Mouse (Mus musculus) kidney, embryonic 14.5 days (tissue): Measurements from ENCODE around the gene Tbx5. TPM values are rescaled to one million over a fixed set of nuclear protein-coding genes. Genes with fewer than 3 reads are reported as not detected.
"Not testable (repeated sequence)": the region's sequence is repeated elsewhere in the genome, so short reads cannot be mapped to it uniquely, and the experiment has no call there.

Source experiments
- ATAC-seq: fragments of 200-750 bp; cut with Nextera tagmentation; 2 replicates; pipeline ENCODE4 v1.8.0; 2017; ENCODE audit warnings: moderate number of reproducible peaks, mild to moderate bottlenecking, moderate TSS enrichment, moderate library complexity; ENCODE audit not compliant: low FRiP score, low TSS enrichment
- H3K27ac ChIP-seq: fragments of 300-500 bp; sonication (generic); 2 replicates; pipeline ENCODE4 v1.5.1; 2014; ENCODE audit warnings: low read depth, mild to moderate bottlenecking, low read length, moderate library complexity, mixed read lengths
- H3K27me3 ChIP-seq: fragments of 300-500 bp; sonication (generic); 2 replicates; pipeline ENCODE4 v1.6.1; 2014; ENCODE audit warnings: mild to moderate bottlenecking, low read length; ENCODE audit not compliant: control insufficient read depth, insufficient read depth
- H3K36me3 ChIP-seq: fragments of 300-500 bp; sonication (generic); 2 replicates; pipeline ENCODE4 v1.6.1; 2014; ENCODE audit warnings: low read length, mixed read lengths; ENCODE audit not compliant: control insufficient read depth, insufficient read depth
- H3K4me1 ChIP-seq: fragments of 300-500 bp; sonication (generic); 2 replicates; pipeline ENCODE4 v1.6.1; 2014; ENCODE audit warnings: low read length, mixed read lengths; ENCODE audit not compliant: control insufficient read depth, insufficient read depth
- H3K4me2 ChIP-seq: fragments of 300-500 bp; sonication (generic); replicated peaks from 2 replicates; pipeline ENCODE4 v1.6.1; 2014; ENCODE audit warnings: low read depth, mild to moderate bottlenecking, low read length
- H3K4me3 ChIP-seq: fragments of 300-500 bp; sonication (generic); 2 replicates; pipeline ENCODE4 v1.5.1; 2014; ENCODE audit warnings: mild to moderate bottlenecking, low read length
- H3K9ac ChIP-seq: fragments of 300-500 bp; sonication (generic); 2 replicates; pipeline ENCODE4 v1.6.1; 2014; ENCODE audit warnings: low read depth, mild to moderate bottlenecking, low read length, moderate library complexity
- H3K9me3 ChIP-seq: fragments of 300-500 bp; sonication (generic); 2 replicates; pipeline ENCODE4 v1.6.1; 2016; ENCODE audit warnings: low read length; ENCODE audit not compliant: control insufficient read depth
- WGBS: fragments of 180-500 bp; shearing (Covaris S2); extraction: QIAGEN DNeasy Blood & Tissue Kit; methylation state at CpG from one replicate; pipeline ENCODE4 v1.1.7; 2014; 5-methylcytosine and 5-hydroxymethylcytosine counted together
- polyA plus RNA-seq: library from polyadenylated mRNA; unstranded; fragments of >200 nt; fragmentation: Nextera tagmentation; extraction: Ambion mirVana; gene quantifications from 2 replicates; pipeline ENCODE4 v1.2.1, GENCODE M21; 2014

Gene Tbx5
- polyA plus RNA-seq, 1 experiment from 2014 or later = not detected

- no peak for ATAC-seq
- H3K4me3 ChIP-seq = no peak overlapping the region
- no peak overlapping the region for H3K9ac ChIP-seq
- H3K27ac ChIP-seq = no peak overlapping the region
- H3K36me3 ChIP-seq = no peaks in the 10 kb centered on the region
- H3K9me3 ChIP-seq = no peaks in the 10 kb centered on the region
- WGBS = 82% methylated on average over 8 of the region's 8 CpGs
- H3K27me3 ChIP-seq = no peaks in the 10 kb centered on the region
- no peaks in the 10 kb centered on the region for H3K4me1 ChIP-seq
- H3K4me2 ChIP-seq = no peak overlapping the region
These were observed 54.9 kb downstream of the Tbx5 start for GRCm38 (mm10) chr5:119887381-119887780.

GRCm38 (mm10) chr5:119891960-119892359, 59.5 kb downstream of the Tbx5 start:
- no peaks in the 10 kb centered on the region for H3K4me1 ChIP-seq
- no peaks in the 10 kb centered on the region for H3K36me3 ChIP-seq
- no peak overlapping the region for H3K4me2 ChIP-seq
- no peak overlapping the region for H3K27ac ChIP-seq
- WGBS = 41% methylated on average over 5 of the region's 5 CpGs
- no peaks in the 10 kb centered on the region for H3K9me3 ChIP-seq
- no peak overlapping the region for H3K4me3 ChIP-seq
- H3K27me3 ChIP-seq = no peaks in the 10 kb centered on the region
- H3K9ac ChIP-seq = no peak overlapping the region
- ATAC-seq = no peak

- WGBS = 73% methylated on average over 3 of the region's 3 CpGs
- no peak overlapping the region for H3K27ac ChIP-seq
- no peaks in the 10 kb centered on the region for H3K9me3 ChIP-seq
- H3K27me3 ChIP-seq = no peaks in the 10 kb centered on the region
- H3K4me2 ChIP-seq = no peak overlapping the region
- no peaks in the 10 kb centered on the region for H3K4me1 ChIP-seq
- ATAC-seq = no peak
- H3K4me3 ChIP-seq = no peak overlapping the region
- H3K36me3 ChIP-seq = no peaks in the 10 kb centered on the region
- no peak overlapping the region for H3K9ac ChIP-seq
These were observed 60.6 kb downstream of the Tbx5 start for GRCm38 (mm10) chr5:119893060-119893459.

GRCm38 (mm10) chr5:119896605-119897004, 64.1 kb downstream of the Tbx5 start:
- ATAC-seq = no peak
- Histone ChIP-seq H3K4me2 (no peak overlapping the region), H3K4me1 (no peaks in the 10 kb centered on the region), H3K9ac (no peak overlapping the region), H3K4me3 (no peak overlapping the region), H3K27me3 (no peaks in the 10 kb centered on the region), H3K36me3 (no peaks in the 10 kb centered on the region), H3K9me3 (no peaks in the 10 kb centered on the region), H3K27ac (no peak overlapping the region)
- WGBS = 77% methylated on average over 3 of the region's 3 CpGs

GRCm38 (mm10) chr5:119916551-119917171, 84.2 kb downstream of the Tbx5 start:
- Histone ChIP-seq H3K36me3 (no peaks in the 10 kb centered on the region), H3K4me1 (no peaks in the 10 kb centered on the region), H3K9ac (no peak overlapping the region), H3K4me3 (no peak overlapping the region), H3K27me3 (peaks cover 2% of the 10 kb centered on the region; the same call in 1 of the 2 replicates), H3K9me3 (no peaks in the 10 kb centered on the region), H3K27ac (no peak overlapping the region), H3K4me2 (no peak overlapping the region)
- WGBS = 75% methylated on average over 12 of the region's 12 CpGs
- ATAC-seq = no peak

- H3K4me3 ChIP-seq, H3K36me3 ChIP-seq, H3K4me1 ChIP-seq, H3K27me3 ChIP-seq, H3K27ac ChIP-seq, H3K4me2 ChIP-seq, H3K9ac ChIP-seq, ATAC-seq, H3K9me3 ChIP-seq: not testable (repeated sequence)
- 76% methylated on average over 1 of the region's 1 CpGs for WGBS
These were observed 85.9 kb downstream of the Tbx5 start for GRCm38 (mm10) chr5:119918381-119918780.

- no peak for ATAC-seq
- H3K4me2 ChIP-seq = no peak overlapping the region
- 79% methylated on average over 10 of the region's 10 CpGs for WGBS
- H3K27me3 ChIP-seq = no peaks in the 10 kb centered on the region
- H3K36me3 ChIP-seq = no peaks in the 10 kb centered on the region
- no peaks in the 10 kb centered on the region for H3K4me1 ChIP-seq
- H3K9ac ChIP-seq = no peak overlapping the region
- no peaks in the 10 kb centered on the region for H3K9me3 ChIP-seq
- no peak overlapping the region for H3K27ac ChIP-seq
- no peak overlapping the region for H3K4me3 ChIP-seq
These were observed 88.5 kb downstream of the Tbx5 start for GRCm38 (mm10) chr5:119920941-119921340.

- H3K4me1 ChIP-seq = no peaks in the 10 kb centered on the region
- 51% methylated on average over 11 of the region's 11 CpGs for WGBS
These were observed 89.8 kb downstream of the Tbx5 start for GRCm38 (mm10) chr5:119922229-119922628.

More at GRCm38 (mm10) chr5:119922229-119922628, 89.8 kb downstream of the Tbx5 start:
- Histone ChIP-seq H3K4me3 (no peak overlapping the region), H3K4me2 (no peak overlapping the region), H3K9ac (no peak overlapping the region), H3K27me3 (no peaks in the 10 kb centered on the region), H3K9me3 (no peaks in the 10 kb centered on the region), H3K27ac (no peak overlapping the region), H3K36me3 (no peaks in the 10 kb centered on the region)
- ATAC-seq = no peak
